23 mouse cellular contexts compared by ENCODE assay signal in genomic region chr10:63098191-63098590, GRCm38 (mm10). TPM values are rescaled to one million over a fixed set of nuclear protein-coding genes. Genes with fewer than 3 reads are reported as not detected.
DNase-seq lines count a peak whose midpoint lies in the region; ATAC-seq lines count a peak whose summit lies in the region.
"Had no signal": no experiment of that assay in that cellular context is flagged by ENCODE, and none has a peak within 500 bp of the region (broad histone marks: within the 10 kb centered on the region; RNA-seq: fewer than 3 reads in every experiment).

No protein-coding gene starts in this region.

- no peak overlapping the region for H3K27ac ChIP-seq in embryonic facial prominence, embryonic 14.5 days (replicated peaks; ENCODE audit: low read depth, low read length)
- no peak overlapping the region for H3K27ac ChIP-seq in embryonic facial prominence, embryonic 10.5 days (replicated peaks)
- no peak overlapping the region for H3K27ac ChIP-seq in heart, embryonic 10.5 days

- H3K9ac ChIP-seq in embryonic facial prominence, embryonic 14.5 days (ENCODE audit: low read depth, low read length) = no peak overlapping the region

- no peak overlapping the region for H3K4me2 ChIP-seq in embryonic facial prominence, embryonic 14.5 days (ENCODE audit: low read depth, low read length)

- H3K9me3 ChIP-seq in embryonic facial prominence, embryonic 14.5 days (ENCODE audit: control insufficient read depth, low read length) = no peaks in the 10 kb centered on the region
- no peaks in the 10 kb centered on the region for H3K9me3 ChIP-seq in embryonic facial prominence, embryonic 10.5 days
- no peaks in the 10 kb centered on the region for H3K9me3 ChIP-seq in heart, embryonic 10.5 days
- H3K9me3 ChIP-seq: G1E had no signal

- no peaks in the 10 kb centered on the region for H3K36me3 ChIP-seq in embryonic facial prominence, embryonic 14.5 days (ENCODE audit: control insufficient read depth, insufficient read depth, low read length)
- H3K36me3 ChIP-seq in embryonic facial prominence, embryonic 10.5 days (replicated peaks) = no peaks in the 10 kb centered on the region
- H3K36me3 ChIP-seq in heart, embryonic 10.5 days = no peaks in the 10 kb centered on the region
- H3K36me3 ChIP-seq: G1E had no signal

- WGBS in embryonic facial prominence, embryonic 14.5 days = 68% methylated on average over 12 of the region's 12 CpGs
- 70% methylated on average over 12 of the region's 12 CpGs for WGBS in embryonic facial prominence, embryonic 10.5 days
- 68% methylated on average over 12 of the region's 12 CpGs for WGBS in heart, embryonic 10.5 days

- H3K4me1 ChIP-seq in embryonic facial prominence, embryonic 14.5 days (ENCODE audit: control insufficient read depth, insufficient read depth, low read length) = no peaks in the 10 kb centered on the region
- H3K4me1 ChIP-seq in embryonic facial prominence, embryonic 10.5 days = peaks cover 12% of the 10 kb centered on the region
- H3K4me1 ChIP-seq in heart, embryonic 10.5 days = peaks cover 14% of the 10 kb centered on the region

- peak; percentile 46 for DNase-seq in cerebellum, adult 9-10 months
- no peak for DNase-seq in cerebellum, postnatal 25 days
- DNase-seq in embryonic facial prominence, embryonic 14.5 days (ENCODE audit: low spot score) = peak; percentile 4
- no peak for DNase-seq in embryonic facial prominence, embryonic 10.5 days (ENCODE audit: low spot score)
- DNase-seq in retina, embryonic 14.5 days (ENCODE audit: low spot score) = peak; percentile 76
- DNase-seq in retina, postnatal 1 day = peak; percentile 63
- DNase-seq in lung, postnatal 4 days = no peak
- no peak for DNase-seq in heart, embryonic 10.5 days (ENCODE audit: low spot score)
- DNase-seq: adrenal gland, adult 2 months; adrenal gland, adult 8-10 months; adrenal gland, postnatal 10 days; adrenal gland, postnatal 14 days; adrenal gland, postnatal 25 days; adrenal gland, postnatal 36 days; B cell, adult 2 months; cerebellum, adult 11 months; cerebellum, adult 11-12 months had no signal

- H3K27me3 ChIP-seq in embryonic facial prominence, embryonic 14.5 days (replicated peaks; ENCODE audit: control insufficient read depth, insufficient read depth, low read length) = peaks cover 38% of the 10 kb centered on the region
- peaks cover 53% of the 10 kb centered on the region for H3K27me3 ChIP-seq in embryonic facial prominence, embryonic 10.5 days (replicated peaks; ENCODE audit: low read depth, poor library complexity, severe bottlenecking)
- peaks cover 73% of the 10 kb centered on the region for H3K27me3 ChIP-seq in heart, embryonic 10.5 days (ENCODE audit: insufficient read depth, poor library complexity, severe bottlenecking)
- H3K27me3 ChIP-seq: CH12.LX had no signal

- no peak for ATAC-seq in embryonic facial prominence, embryonic 14.5 days (ENCODE audit: low read depth)
- ATAC-seq: activated CD4-positive, CD25-positive, alpha-beta regulatory T cell, adult 4 months; CD4-positive, CD25-positive, alpha-beta regulatory T cell, adult 4 months; Patski had no signal

- no peak overlapping the region for H3K4me3 ChIP-seq in embryonic facial prominence, embryonic 14.5 days (ENCODE audit: low read depth, low read length)
- H3K4me3 ChIP-seq in embryonic facial prominence, embryonic 10.5 days = no peak overlapping the region
- no peak overlapping the region for H3K4me3 ChIP-seq in heart, embryonic 10.5 days

RNA-seq across cellular contexts. Expression of gene Atoh7, which starts 1.3 kb away (rescaled TPM):
- polyA plus RNA-seq in embryonic facial prominence, embryonic 14.5 days (2014; fragmentation: Nextera tagmentation; extraction: Ambion mirVana) = 1.1 TPM in 1 of 2 replicates, not detected in the other
- polyA plus RNA-seq in embryonic facial prominence, embryonic 10.5 days (2016; fragmentation: Nextera tagmentation; extraction: Ambion mirVana) = 0.26 and 0.29 TPM in 2 replicates
- polyA plus RNA-seq in heart, embryonic 10.5 days (2016; fragmentation: Nextera tagmentation; extraction: Ambion mirVana) = not detected in 2 replicates
- polyA plus RNA-seq: activated CD4-positive, CD25-positive, alpha-beta regulatory T cell, adult 4 months; adrenal gland, adult 2 months; C2C12; CD4-positive, CD25-positive, alpha-beta regulatory T cell, adult 4 months; G1E; Patski had no signal

RNA-seq across cellular contexts. Expression of gene Pbld1, which starts 38.2 kb away (rescaled TPM):
- 0.56 and 0.58 TPM in 2 replicates for polyA plus RNA-seq in embryonic facial prominence, embryonic 14.5 days (2014; fragmentation: Nextera tagmentation; extraction: Ambion mirVana)
- 2.0 and 2.3 TPM in 2 replicates for polyA plus RNA-seq in embryonic facial prominence, embryonic 10.5 days (2016; fragmentation: Nextera tagmentation; extraction: Ambion mirVana)
- 0.42 and 1.7 TPM in 2 replicates for polyA plus RNA-seq in heart, embryonic 10.5 days (2016; fragmentation: Nextera tagmentation; extraction: Ambion mirVana)
- polyA plus RNA-seq: activated CD4-positive, CD25-positive, alpha-beta regulatory T cell, adult 4 months; G1E had no signal

Comparison
In these comparisons a context has a peak if more than half of its experiments do, and no peak if none do; other contexts are left out.
1. DNase-seq: peak in cerebellum, adult 9-10 months (single experiment), embryonic facial prominence, embryonic 14.5 days (single experiment), retina, embryonic 14.5 days (single experiment) and retina, postnatal 1 day (single experiment); none in cerebellum, postnatal 25 days (0 of 2), embryonic facial prominence, embryonic 10.5 days (single experiment), lung, postnatal 4 days (0 of 2) and heart, embryonic 10.5 days (single experiment).